Mouse (Mus musculus): ENCODE measurements around the gene Rep15. TPM values are rescaled to one million over a fixed set of nuclear protein-coding genes. Genes with fewer than 3 reads are reported as not detected.

Gene Rep15
- polyA plus RNA-seq, 1 experiment = 0.72 TPM

DNA sequence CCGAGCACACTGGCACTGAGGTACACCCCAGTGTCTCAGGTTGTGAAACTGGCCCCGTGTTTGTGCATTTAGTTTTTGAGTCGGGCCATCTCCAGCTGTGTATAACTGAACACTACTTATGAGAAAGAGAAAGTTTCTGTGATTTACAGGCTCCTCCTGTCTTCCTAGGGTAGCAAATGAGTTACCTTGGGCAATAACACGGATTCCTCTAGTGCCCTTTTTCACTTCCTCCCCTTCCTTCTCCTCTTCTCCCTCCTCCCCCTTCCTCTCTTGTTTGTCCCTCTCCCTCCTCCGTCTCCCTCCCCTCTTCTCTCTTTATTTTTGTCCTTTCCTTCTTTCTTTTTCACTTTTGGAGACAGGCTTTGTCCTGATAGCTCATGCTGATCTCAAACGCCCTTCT, 20.8 kb upstream of the Rep15 start:
- Histone ChIP-seq H3K4me1 (ENCODE audit: control insufficient read depth, insufficient read depth, low read length) (no peaks in the 10 kb centered on the region), H3K27ac (ENCODE audit: insufficient read depth, low read length) (no peak overlapping the region), H3K9me3 (replicated peaks; ENCODE audit: control insufficient read depth, insufficient read depth, low read length, poor library complexity, severe bottlenecking) (no peaks in the 10 kb centered on the region), H3K36me3 (ENCODE audit: control insufficient read depth, insufficient read depth, low read length, poor library complexity, severe bottlenecking) (peaks cover 2% of the 10 kb centered on the region; the same call in 1 of the 2 replicates), H3K4me3 (ENCODE audit: low read depth, low read length) (no peak overlapping the region), H3K9ac (ENCODE audit: low read depth, poor library complexity, severe bottlenecking) (no peak overlapping the region), H3K27me3 (ENCODE audit: control insufficient read depth, insufficient read depth, low read length, poor library complexity, severe bottlenecking) (no peaks in the 10 kb centered on the region)
- TF ChIP-seq EP300 (IDR thresholded peaks at IDR 0.05; ENCODE audit: insufficient read depth, low read depth, low read length) = no peak
- no peak for TF ChIP-seq CTCF (IDR thresholded peaks at IDR 0.05; ENCODE audit: low read depth, low read length)
- no peak for TF ChIP-seq POLR2A (IDR thresholded peaks at IDR 0.05; ENCODE audit: insufficient read depth, low read length)

DNA sequence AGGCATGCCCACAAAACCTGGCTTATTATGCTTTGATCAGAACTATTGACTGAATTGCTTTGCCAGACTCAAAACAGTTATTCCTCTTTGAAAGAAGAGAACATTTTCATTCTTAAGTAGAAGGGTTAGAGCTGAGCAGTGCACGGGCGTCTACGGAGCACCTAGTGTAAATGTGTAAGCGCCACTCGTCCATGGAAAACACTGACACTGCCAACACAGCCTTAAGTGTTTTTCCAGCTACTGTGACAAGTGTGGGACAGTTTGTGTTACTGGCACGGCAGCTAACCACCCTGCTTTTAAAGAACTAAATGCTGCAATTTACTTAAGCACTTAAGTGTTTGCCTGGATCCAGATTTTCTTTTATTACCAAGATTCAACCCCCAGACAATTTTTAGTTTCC, 20.4 kb upstream of the Rep15 start:
- Histone ChIP-seq H3K4me3 (ENCODE audit: low read depth, low read length) (no peak overlapping the region), H3K27ac (ENCODE audit: insufficient read depth, low read length) (no peak overlapping the region), H3K9me3 (replicated peaks; ENCODE audit: control insufficient read depth, insufficient read depth, low read length, poor library complexity, severe bottlenecking) (no peaks in the 10 kb centered on the region), H3K36me3 (ENCODE audit: control insufficient read depth, insufficient read depth, low read length, poor library complexity, severe bottlenecking) (peaks cover 2% of the 10 kb centered on the region; the same call in 1 of the 2 replicates), H3K27me3 (ENCODE audit: control insufficient read depth, insufficient read depth, low read length, poor library complexity, severe bottlenecking) (no peaks in the 10 kb centered on the region), H3K9ac (ENCODE audit: low read depth, poor library complexity, severe bottlenecking) (no peak overlapping the region), H3K4me1 (ENCODE audit: control insufficient read depth, insufficient read depth, low read length) (no peaks in the 10 kb centered on the region)
- TF ChIP-seq EP300 (IDR thresholded peaks at IDR 0.05; ENCODE audit: insufficient read depth, low read depth, low read length) (no peak), CTCF (IDR thresholded peaks at IDR 0.05; ENCODE audit: low read depth, low read length) (no peak), POLR2A (IDR thresholded peaks at IDR 0.05; ENCODE audit: insufficient read depth, low read length) (no peak)

DNA sequence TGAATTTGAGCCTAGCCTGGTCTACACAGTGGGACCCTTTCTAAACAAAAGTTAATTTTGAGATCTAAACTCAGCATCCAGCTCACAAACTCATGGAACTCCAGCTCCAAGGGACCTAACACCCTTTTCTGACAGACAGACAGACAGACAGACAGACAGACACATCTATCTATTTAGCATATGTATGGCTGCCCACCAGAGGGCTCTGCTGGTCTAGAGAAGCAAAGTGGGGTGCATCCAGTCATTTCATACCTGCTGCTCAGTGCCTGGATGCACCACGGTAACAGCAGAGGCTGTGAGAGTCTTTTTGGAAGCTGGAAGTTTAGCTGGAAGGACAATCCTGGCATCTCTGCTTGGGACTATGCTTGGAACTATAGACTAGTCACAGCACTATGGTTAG, 18.8 kb upstream of the Rep15 start:
- H3K27ac ChIP-seq (ENCODE audit: insufficient read depth, low read length) = no peak overlapping the region
- TF ChIP-seq POLR2A (IDR thresholded peaks at IDR 0.05; ENCODE audit: insufficient read depth, low read length) = no peak
- TF ChIP-seq CTCF (IDR thresholded peaks at IDR 0.05; ENCODE audit: low read depth, low read length) = no peak
- no peak for TF ChIP-seq EP300 (IDR thresholded peaks at IDR 0.05; ENCODE audit: insufficient read depth, low read depth, low read length)
- no peaks in the 10 kb centered on the region for H3K4me1 ChIP-seq (ENCODE audit: control insufficient read depth, insufficient read depth, low read length)
- H3K4me3 ChIP-seq (ENCODE audit: low read depth, low read length) = no peak overlapping the region
- peaks cover 2% of the 10 kb centered on the region; the same call in 1 of the 2 replicates for H3K36me3 ChIP-seq (ENCODE audit: control insufficient read depth, insufficient read depth, low read length, poor library complexity, severe bottlenecking)
- H3K27me3 ChIP-seq (ENCODE audit: control insufficient read depth, insufficient read depth, low read length, poor library complexity, severe bottlenecking) = no peaks in the 10 kb centered on the region
- no peaks in the 10 kb centered on the region for H3K9me3 ChIP-seq (replicated peaks; ENCODE audit: control insufficient read depth, insufficient read depth, low read length, poor library complexity, severe bottlenecking)
- H3K9ac ChIP-seq (ENCODE audit: low read depth, poor library complexity, severe bottlenecking) = no peak overlapping the region

DNA sequence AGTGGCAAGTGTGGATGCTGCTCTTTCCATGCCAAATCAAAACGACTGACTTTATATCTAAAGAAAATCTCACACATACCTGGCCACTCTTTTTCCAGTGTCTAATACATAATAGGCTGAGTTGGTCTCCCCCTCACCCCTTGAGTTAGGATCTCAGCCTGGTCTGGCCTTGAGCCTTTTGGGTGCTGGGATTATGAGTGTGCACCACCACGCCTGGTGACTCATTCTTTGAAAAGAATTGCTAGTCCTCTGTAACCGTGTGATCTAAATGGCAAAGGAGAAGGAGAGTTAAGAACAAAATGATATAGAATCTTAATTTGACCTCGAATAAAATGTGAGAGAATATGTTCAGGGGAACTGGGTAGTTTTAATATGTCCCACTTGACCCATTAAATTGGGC, 14.5 kb upstream of the Rep15 start:
- H3K9ac ChIP-seq (ENCODE audit: low read depth, poor library complexity, severe bottlenecking) = no peak overlapping the region
- no peaks in the 10 kb centered on the region for H3K27me3 ChIP-seq (ENCODE audit: control insufficient read depth, insufficient read depth, low read length, poor library complexity, severe bottlenecking)
- no peak overlapping the region for H3K27ac ChIP-seq (ENCODE audit: insufficient read depth, low read length)
- H3K4me1 ChIP-seq (ENCODE audit: control insufficient read depth, insufficient read depth, low read length) = no peaks in the 10 kb centered on the region
- H3K36me3 ChIP-seq (ENCODE audit: control insufficient read depth, insufficient read depth, low read length, poor library complexity, severe bottlenecking) = 0 out of 2 replicates have a peak, but pooled peaks cover 2% of the 10 kb centered on the region
- no peaks in the 10 kb centered on the region for H3K9me3 ChIP-seq (replicated peaks; ENCODE audit: control insufficient read depth, insufficient read depth, low read length, poor library complexity, severe bottlenecking)
- H3K4me3 ChIP-seq (ENCODE audit: low read depth, low read length) = no peak overlapping the region
- TF ChIP-seq POLR2A (IDR thresholded peaks at IDR 0.05; ENCODE audit: insufficient read depth, low read length) = no peak
- TF ChIP-seq CTCF (IDR thresholded peaks at IDR 0.05; ENCODE audit: low read depth, low read length) = no peak
- no peak for TF ChIP-seq EP300 (IDR thresholded peaks at IDR 0.05; ENCODE audit: insufficient read depth, low read depth, low read length)

DNA sequence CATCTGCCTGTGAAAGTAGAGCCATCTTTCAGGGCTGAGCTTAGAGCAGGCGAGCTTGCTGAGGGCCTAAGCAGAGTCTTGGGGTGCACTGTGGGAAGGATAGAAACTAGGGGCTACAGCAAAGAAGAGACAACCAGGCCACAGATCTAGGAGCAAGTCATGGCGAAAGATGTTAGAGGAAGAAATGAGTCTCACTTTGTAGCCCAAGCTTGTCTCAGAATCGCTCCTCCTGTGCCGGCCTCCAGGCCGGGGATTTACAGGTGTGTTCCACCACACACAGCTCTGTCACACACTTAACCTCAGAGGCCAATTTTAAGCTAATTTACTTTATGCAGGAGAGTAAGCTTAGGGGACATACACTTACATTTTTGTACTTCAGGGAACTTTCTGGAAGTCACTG, 14.0 kb upstream of the Rep15 start:
- TF ChIP-seq POLR2A (IDR thresholded peaks at IDR 0.05; ENCODE audit: insufficient read depth, low read length) (no peak), CTCF (IDR thresholded peaks at IDR 0.05; ENCODE audit: low read depth, low read length) (no peak), EP300 (IDR thresholded peaks at IDR 0.05; ENCODE audit: insufficient read depth, low read depth, low read length) (no peak)
- no peak overlapping the region for H3K9ac ChIP-seq (ENCODE audit: low read depth, poor library complexity, severe bottlenecking)
- H3K27ac ChIP-seq (ENCODE audit: insufficient read depth, low read length) = no peak overlapping the region
- no peaks in the 10 kb centered on the region for H3K27me3 ChIP-seq (ENCODE audit: control insufficient read depth, insufficient read depth, low read length, poor library complexity, severe bottlenecking)
- H3K4me1 ChIP-seq (ENCODE audit: control insufficient read depth, insufficient read depth, low read length) = no peaks in the 10 kb centered on the region
- H3K4me3 ChIP-seq (ENCODE audit: low read depth, low read length) = no peak overlapping the region
- no peaks in the 10 kb centered on the region for H3K9me3 ChIP-seq (replicated peaks; ENCODE audit: control insufficient read depth, insufficient read depth, low read length, poor library complexity, severe bottlenecking)
- 0 out of 2 replicates have a peak, but pooled peaks cover 2% of the 10 kb centered on the region for H3K36me3 ChIP-seq (ENCODE audit: control insufficient read depth, insufficient read depth, low read length, poor library complexity, severe bottlenecking)

DNA sequence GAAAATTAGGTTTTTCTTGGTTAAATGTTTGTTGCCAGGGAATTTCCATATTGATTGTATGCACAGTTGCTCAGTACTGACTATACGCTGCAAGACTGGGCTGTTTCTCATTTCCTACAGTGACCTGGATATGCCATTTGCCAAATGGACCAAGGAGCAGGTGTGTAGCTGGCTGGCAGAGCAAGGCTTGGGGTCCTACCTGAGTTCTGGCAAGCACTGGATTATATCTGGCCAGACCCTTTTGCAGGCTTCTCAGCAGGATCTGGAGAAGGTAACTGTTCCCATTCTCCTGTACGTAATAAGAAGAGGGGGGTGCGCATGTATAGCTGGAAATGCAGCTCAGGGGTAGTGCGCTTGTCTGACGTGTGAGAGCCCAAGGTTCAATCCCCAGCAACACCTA, 11.2 kb upstream of the Rep15 start:
- H3K4me1 ChIP-seq (ENCODE audit: control insufficient read depth, insufficient read depth, low read length) = no peaks in the 10 kb centered on the region
- 0 out of 2 replicates have a peak, but pooled peaks cover 2% of the 10 kb centered on the region for H3K36me3 ChIP-seq (ENCODE audit: control insufficient read depth, insufficient read depth, low read length, poor library complexity, severe bottlenecking)
- no peak overlapping the region for H3K27ac ChIP-seq (ENCODE audit: insufficient read depth, low read length)
- H3K4me3 ChIP-seq (ENCODE audit: low read depth, low read length) = no peak overlapping the region
- TF ChIP-seq POLR2A (IDR thresholded peaks at IDR 0.05; ENCODE audit: insufficient read depth, low read length) = no peak
- TF ChIP-seq EP300 (IDR thresholded peaks at IDR 0.05; ENCODE audit: insufficient read depth, low read depth, low read length) = no peak
- TF ChIP-seq CTCF (IDR thresholded peaks at IDR 0.05; ENCODE audit: low read depth, low read length) = no peak
- H3K9me3 ChIP-seq (replicated peaks; ENCODE audit: control insufficient read depth, insufficient read depth, low read length, poor library complexity, severe bottlenecking) = no peaks in the 10 kb centered on the region
- no peak overlapping the region for H3K9ac ChIP-seq (ENCODE audit: low read depth, poor library complexity, severe bottlenecking)
- no peaks in the 10 kb centered on the region for H3K27me3 ChIP-seq (ENCODE audit: control insufficient read depth, insufficient read depth, low read length, poor library complexity, severe bottlenecking)
